Mouse (Mus musculus): Measurements from ENCODE around the gene Kng2. TPM values are rescaled to one million over a fixed set of nuclear protein-coding genes. Genes with fewer than 3 reads are reported as not detected.
"Not testable (repeated sequence)": the region's sequence is repeated elsewhere in the genome, so short reads cannot be mapped to it uniquely, and the experiment has no call there.

Kng2 gene
- polyA plus RNA-seq, 1 experiment from 2014 or later, result not detected

- not testable (repeated sequence) for H3K36me3 ChIP-seq (ENCODE audit: control insufficient read depth, insufficient read depth, low read length); H3K27me3 ChIP-seq (ENCODE audit: control insufficient read depth, insufficient read depth, low read depth, low read length); H3K27ac ChIP-seq (ENCODE audit: low read length); H3K4me2 ChIP-seq (ENCODE audit: low read depth, low read length); H3K4me3 ChIP-seq (ENCODE audit: low read length); ATAC-seq (ENCODE audit: low read depth); H3K9me3 ChIP-seq (ENCODE audit: control insufficient read depth, low read length); H3K9ac ChIP-seq (ENCODE audit: low read length); H3K4me1 ChIP-seq (replicated peaks; ENCODE audit: control insufficient read depth, insufficient read depth, low read length)
Observed at GRCm38 (mm10) chr16:22941825-22942476, 87.3 kb downstream of the Kng2 start.

GRCm38 (mm10) chr16:22939120-22939695 is 90.1 kb downstream of the Kng2 start:
- Histone ChIP-seq H3K27me3 (ENCODE audit: control insufficient read depth, insufficient read depth, low read depth, low read length) (no peaks in the 10 kb centered on the region), H3K27ac (ENCODE audit: low read length) (no peak overlapping the region), H3K9me3 (ENCODE audit: control insufficient read depth, low read length) (no peaks in the 10 kb centered on the region), H3K4me2 (ENCODE audit: low read depth, low read length) (no peak overlapping the region), H3K4me3 (ENCODE audit: low read length) (no peak overlapping the region), H3K9ac (ENCODE audit: low read length) (no peak overlapping the region), H3K36me3 (ENCODE audit: control insufficient read depth, insufficient read depth, low read length) (no peaks in the 10 kb centered on the region), H3K4me1 (replicated peaks; ENCODE audit: control insufficient read depth, insufficient read depth, low read length) (no peaks in the 10 kb centered on the region)
- no peak for ATAC-seq (ENCODE audit: low read depth)
- 68% methylated on average over 8 of the region's 8 CpGs for WGBS

- Histone ChIP-seq H3K36me3 (ENCODE audit: control insufficient read depth, insufficient read depth, low read length) (no peaks in the 10 kb centered on the region), H3K4me1 (replicated peaks; ENCODE audit: control insufficient read depth, insufficient read depth, low read length) (no peaks in the 10 kb centered on the region), H3K27ac (ENCODE audit: low read length) (no peak overlapping the region), H3K27me3 (ENCODE audit: control insufficient read depth, insufficient read depth, low read depth, low read length) (no peaks in the 10 kb centered on the region), H3K4me3 (ENCODE audit: low read length) (no peak overlapping the region), H3K9ac (ENCODE audit: low read length) (no peak overlapping the region), H3K9me3 (ENCODE audit: control insufficient read depth, low read length) (no peaks in the 10 kb centered on the region), H3K4me2 (ENCODE audit: low read depth, low read length) (no peak overlapping the region)
- ATAC-seq (ENCODE audit: low read depth), result no peak
- WGBS, result 55% methylated on average over 2 of the region's 2 CpGs
Observed at GRCm38 (mm10) chr16:22938541-22938940, 90.7 kb downstream of the Kng2 start.

GRCm38 (mm10) chr16:22937631-22938030 is 91.7 kb downstream of the Kng2 start:
- no peaks in the 10 kb centered on the region for H3K27me3 ChIP-seq (ENCODE audit: control insufficient read depth, insufficient read depth, low read depth, low read length)
- no peak overlapping the region for H3K9ac ChIP-seq (ENCODE audit: low read length)
- no peak overlapping the region for H3K27ac ChIP-seq (ENCODE audit: low read length)
- H3K4me3 ChIP-seq (ENCODE audit: low read length), result no peak overlapping the region
- no peaks in the 10 kb centered on the region for H3K9me3 ChIP-seq (ENCODE audit: control insufficient read depth, low read length)
- H3K4me1 ChIP-seq (replicated peaks; ENCODE audit: control insufficient read depth, insufficient read depth, low read length), result no peaks in the 10 kb centered on the region
- WGBS, result 87% methylated on average over 12 of the region's 12 CpGs
- H3K36me3 ChIP-seq (ENCODE audit: control insufficient read depth, insufficient read depth, low read length), result no peaks in the 10 kb centered on the region
- ATAC-seq (ENCODE audit: low read depth), result no peak
- H3K4me2 ChIP-seq (ENCODE audit: low read depth, low read length), result no peak overlapping the region

Other genes starting within 250 kb of the Kng2 start
- not detected in 2 replicates for gene Crygs, start 217.9 kb downstream of the Kng2 start, polyA plus RNA-seq (2015; fragmentation: Nextera tagmentation; extraction: Ambion mirVana)
- gene Tbccd1, start 171.8 kb downstream of the Kng2 start, polyA plus RNA-seq (2015; fragmentation: Nextera tagmentation; extraction: Ambion mirVana), result 26.7 and 27.4 TPM in 2 replicates
- 93.0 and 101 TPM in 2 replicates for gene Dnajb11, start 171.6 kb downstream of the Kng2 start, polyA plus RNA-seq (2015; fragmentation: Nextera tagmentation; extraction: Ambion mirVana)
- 8.9 and 74.9 TPM in 2 replicates for gene Ahsg, start 138.2 kb downstream of the Kng2 start, polyA plus RNA-seq (2015; fragmentation: Nextera tagmentation; extraction: Ambion mirVana)
- not detected in 2 replicates for gene Fetub, start 111.1 kb downstream of the Kng2 start, polyA plus RNA-seq (2015; fragmentation: Nextera tagmentation; extraction: Ambion mirVana)
- 0.16 TPM in 1 of 2 replicates, not detected in the other for gene Hrg, start 78.4 kb downstream of the Kng2 start, polyA plus RNA-seq (2015; fragmentation: Nextera tagmentation; extraction: Ambion mirVana)
- gene Kng1, start 28.4 kb upstream of the Kng2 start, polyA plus RNA-seq (2015; fragmentation: Nextera tagmentation; extraction: Ambion mirVana), result 1.2 and 13.7 TPM in 2 replicates
- gene Eif4a2, start 78.0 kb upstream of the Kng2 start, polyA plus RNA-seq (2015; fragmentation: Nextera tagmentation; extraction: Ambion mirVana), result 203 and 205 TPM in 2 replicates
- gene Rfc4, start 98.3 kb upstream of the Kng2 start, polyA plus RNA-seq (2015; fragmentation: Nextera tagmentation; extraction: Ambion mirVana), result 108 and 123 TPM in 2 replicates
- 0.73 TPM in 1 of 2 replicates, not detected in the other for gene Adipoq, start 117.1 kb upstream of the Kng2 start, polyA plus RNA-seq (2015; fragmentation: Nextera tagmentation; extraction: Ambion mirVana)
- 49.0 and 56.2 TPM in 2 replicates for gene St6gal1, start 195.3 kb upstream of the Kng2 start, polyA plus RNA-seq (2015; fragmentation: Nextera tagmentation; extraction: Ambion mirVana)